Mouse (Mus musculus): ENCODE measurements at regions not wholly inside any gene's neighbourhood (a gene's known extent, or its start where the extent isn't known, plus 50 kb on each side); places are given as distances from the start of the nearest gene placed in this dataset.

DNA sequence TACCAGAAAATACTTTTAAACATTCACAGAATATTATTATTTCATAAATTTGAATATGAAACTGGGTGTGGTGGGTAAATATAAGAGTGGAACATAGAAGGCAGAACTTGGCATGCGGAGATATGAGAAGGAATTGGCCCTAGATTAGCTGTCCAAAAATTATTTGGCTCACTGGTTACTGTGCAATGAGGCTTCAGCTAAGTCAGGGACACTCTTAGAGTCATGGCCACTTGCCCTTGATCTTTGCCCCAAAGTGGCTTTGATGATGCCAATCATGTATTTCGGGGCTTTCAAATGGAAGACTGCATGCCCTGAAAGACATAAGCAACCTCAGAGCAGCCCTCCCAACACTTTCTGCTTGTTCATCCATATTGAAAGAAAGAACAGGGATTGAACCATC is 76.9 kb downstream of the Pxdc1 start:
- DNase-seq, result no peak

DNA sequence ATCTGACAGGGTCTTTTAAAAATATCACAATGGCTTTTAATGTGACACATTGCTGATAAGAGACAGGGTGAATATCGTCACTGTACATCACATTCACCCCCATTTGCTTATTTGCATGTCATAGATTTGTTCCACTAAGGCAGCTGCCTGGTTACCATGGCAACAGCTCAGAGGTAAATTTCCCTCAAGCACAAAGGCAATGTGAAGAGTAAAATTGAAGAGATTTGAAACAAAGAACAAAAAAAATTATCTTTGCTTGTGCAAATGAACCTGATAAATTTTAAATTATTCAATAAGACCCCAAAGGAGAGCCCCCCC is 77.3 kb downstream of the Pxdc1 start:
- DNase-seq, result no peak

GRCm38 (mm10) chr13:34575179-34575996 is 77.9 kb downstream of the Pxdc1 start:
- no peak for DNase-seq

DNA sequence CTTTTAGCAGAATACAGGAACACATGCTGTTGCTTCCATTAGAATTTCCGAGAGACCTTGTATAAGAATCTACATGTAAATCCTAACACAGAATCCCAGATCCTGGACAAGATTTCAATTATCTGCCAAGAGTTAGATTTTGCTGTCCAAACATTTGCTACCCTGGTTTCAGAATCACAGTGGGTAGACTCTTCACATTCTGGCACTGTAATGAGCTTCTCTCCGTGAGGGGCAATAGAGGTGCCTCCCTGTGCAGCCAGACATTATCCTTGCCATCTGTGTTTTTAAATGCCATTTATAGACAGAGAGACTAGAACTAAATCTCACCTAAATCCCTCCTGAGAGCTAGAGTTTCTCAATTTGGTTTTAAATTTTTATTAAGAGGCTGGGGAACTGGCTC is 84.0 kb downstream of the Pxdc1 start:
- DNase-seq, result no peak

GRCm38 (mm10) chr13:34566687-34567086 is 86.6 kb downstream of the Pxdc1 start:
- DNase-seq, result no peak

GRCm38 (mm10) chr13:34550130-34550884 is 103.0 kb downstream of the Pxdc1 start:
- no peak for DNase-seq

- DNase-seq, result no peak
Observed at GRCm38 (mm10) chr13:34540646-34541045, 112.6 kb downstream of the Pxdc1 start.

GRCm38 (mm10) chr13:34533896-34534295 is 119.4 kb downstream of the Pxdc1 start:
- no peak for DNase-seq

- DNase-seq, result no peak
Observed at GRCm38 (mm10) chr13:34511332-34511731, 142.0 kb downstream of the Pxdc1 start.

DNA sequence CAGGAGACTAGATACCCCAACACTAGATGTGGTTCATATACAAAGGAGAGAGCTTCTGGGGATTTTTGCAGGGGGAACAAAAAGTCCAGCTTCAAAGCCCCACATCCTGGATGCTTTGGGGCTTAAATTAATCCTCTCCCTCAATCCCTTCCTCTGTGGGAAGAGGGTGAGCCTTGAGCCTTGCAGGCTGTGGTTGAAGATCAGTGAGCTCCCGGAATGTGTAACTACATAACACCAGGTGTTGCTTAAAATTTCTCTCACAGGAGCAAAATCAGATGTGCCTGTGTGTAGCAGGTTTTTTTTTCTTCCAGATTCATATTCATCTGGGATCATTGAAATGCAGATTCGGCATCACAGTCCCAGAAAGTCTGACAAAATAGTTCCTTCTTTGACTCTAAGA is 146.1 kb downstream of the Pxdc1 start:
- DNase-seq, result no peak

- DNase-seq, result no peak
Observed at GRCm38 (mm10) chr13:34505861-34506260, 147.4 kb downstream of the Pxdc1 start.

GRCm38 (mm10) chr13:34504879-34505278 is 148.4 kb downstream of the Pxdc1 start:
- DNase-seq, result no peak

DNA sequence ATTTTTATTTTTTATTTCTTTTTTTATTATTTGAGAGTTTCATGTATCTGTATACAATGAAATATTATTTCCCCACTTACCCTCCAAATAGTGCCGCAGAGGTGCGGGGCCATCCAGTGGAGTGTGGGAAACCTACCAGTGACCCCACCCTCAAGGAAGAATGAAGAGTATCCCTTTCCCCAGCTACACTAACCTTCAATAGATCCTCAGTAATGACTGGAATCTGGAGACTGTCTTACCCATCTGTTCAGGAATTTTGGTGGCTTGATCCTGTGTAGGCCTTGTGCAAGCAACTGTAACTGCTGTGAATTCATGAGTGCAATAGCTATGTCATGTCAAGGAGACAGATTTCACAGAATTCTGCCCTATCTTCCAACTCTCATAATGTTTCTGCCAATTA is 153.9 kb upstream of the Slc22a23 start:
- DNase-seq, result no peak

GRCm38 (mm10) chr13:34497667-34498066 is 152.7 kb upstream of the Slc22a23 start:
- DNase-seq, result no peak

GRCm38 (mm10) chr13:34484831-34485230 is 139.8 kb upstream of the Slc22a23 start:
- no peak for DNase-seq

DNA sequence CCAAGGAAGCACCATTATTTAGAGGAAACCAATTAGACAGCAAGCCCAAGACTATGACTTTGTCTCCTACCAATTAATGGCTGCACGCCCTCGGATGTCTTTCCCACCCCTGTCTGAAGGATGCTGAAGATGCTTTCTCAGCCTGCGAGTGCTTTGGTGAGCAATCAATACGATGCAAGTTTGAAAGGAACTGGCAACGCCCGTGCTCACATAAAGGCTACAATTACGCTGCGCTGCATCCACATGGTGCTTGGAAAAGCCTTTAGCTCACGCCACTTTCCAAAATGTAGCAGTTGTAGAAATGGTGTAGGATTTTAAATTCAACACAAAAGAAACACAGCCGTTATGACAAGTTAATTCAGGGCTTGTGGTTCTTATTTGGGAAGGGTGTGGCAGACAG is 136.5 kb upstream of the Slc22a23 start:
- DNase-seq, result no peak

DNA sequence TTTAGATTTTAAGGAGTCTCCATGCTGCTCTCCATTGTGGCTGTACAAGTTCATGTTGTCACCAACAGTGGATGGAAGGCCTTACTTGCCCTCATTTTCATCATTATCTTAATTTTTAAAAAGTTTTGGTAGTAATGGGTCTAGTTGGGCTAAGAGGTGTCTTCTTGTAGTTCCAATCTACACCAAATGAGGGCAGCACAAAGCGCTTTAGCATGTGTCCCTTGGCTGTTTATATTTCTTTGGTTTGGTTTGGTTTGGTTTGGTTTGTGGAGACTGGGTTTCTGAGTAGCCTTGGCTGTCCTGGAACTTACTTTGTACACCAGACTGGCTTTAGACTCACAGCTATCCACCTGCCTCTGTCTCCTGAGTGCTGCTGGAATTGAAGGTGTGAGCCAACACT is 125.4 kb upstream of the Slc22a23 start:
- DNase-seq, result peak in 1 of 2 experiments; percentile 18

- peak in 1 of 2 experiments; percentile 21 for DNase-seq
Observed at GRCm38 (mm10) chr13:34469568-34469967, 124.6 kb upstream of the Slc22a23 start.

DNA sequence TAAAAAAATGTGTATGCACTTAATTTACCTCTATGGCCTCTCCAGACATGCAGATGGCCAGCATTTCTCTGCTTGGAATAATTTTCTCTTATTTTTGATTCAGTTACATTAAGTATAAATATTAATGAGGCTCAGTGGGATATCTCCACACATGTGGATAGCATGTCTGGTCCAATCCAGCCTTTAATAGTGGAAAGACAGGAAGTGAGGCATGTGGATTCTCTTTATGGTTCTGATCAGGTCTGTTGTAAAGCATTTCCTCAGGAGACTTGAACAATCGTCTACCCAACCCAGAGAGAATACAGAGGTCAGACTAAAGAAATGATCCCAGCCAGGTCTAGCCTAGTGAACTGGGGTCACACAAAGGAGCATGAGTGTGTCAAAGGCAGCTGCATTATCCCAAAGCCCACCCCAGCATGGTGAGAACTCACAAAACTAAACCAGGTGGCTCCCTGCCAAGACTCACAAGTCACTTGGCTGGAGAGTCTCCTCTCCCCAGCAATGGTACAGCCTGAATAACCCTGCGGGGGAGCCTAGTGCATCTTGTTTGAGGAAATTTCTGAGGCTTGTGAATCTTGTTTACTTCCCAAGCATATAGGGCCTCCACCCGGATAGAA is 123.3 kb upstream of the Slc22a23 start:
- DNase-seq, result peak; percentile 46 to 66

GRCm38 (mm10) chr13:34465862-34466430 is 121.0 kb upstream of the Slc22a23 start:
- DNase-seq, result peak; percentile 31 to 57

GRCm38 (mm10) chr13:34465456-34465855 is 120.5 kb upstream of the Slc22a23 start:
- no peak for DNase-seq

DNA sequence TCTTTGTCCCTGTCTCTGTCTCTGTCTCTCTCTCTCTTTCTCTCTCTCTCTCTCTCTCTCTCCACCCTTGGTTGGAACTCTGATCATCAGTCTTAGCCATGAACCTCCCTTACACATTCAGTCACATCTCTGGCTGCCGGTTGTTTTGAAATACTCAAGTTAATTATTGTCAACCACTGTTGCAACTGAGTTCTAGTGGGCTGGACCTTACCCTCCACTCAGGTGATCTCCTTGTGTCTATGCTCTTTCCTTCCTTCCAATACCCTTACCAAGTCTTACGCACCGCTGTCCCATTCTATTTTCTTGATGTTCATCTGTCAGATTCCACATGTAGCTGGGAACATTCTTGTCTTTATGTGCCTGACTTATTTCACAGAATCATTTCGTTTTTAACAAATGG is 119.2 kb upstream of the Slc22a23 start:
- DNase-seq, result peak; percentile 68 to 74

- peak; percentile 71 to 77 for DNase-seq
Observed at GRCm38 (mm10) chr13:34462808-34463511, 118.0 kb upstream of the Slc22a23 start.
